Comparison of ENCODE assay signal across 13 mouse cellular contexts in the genomic region with DNA sequence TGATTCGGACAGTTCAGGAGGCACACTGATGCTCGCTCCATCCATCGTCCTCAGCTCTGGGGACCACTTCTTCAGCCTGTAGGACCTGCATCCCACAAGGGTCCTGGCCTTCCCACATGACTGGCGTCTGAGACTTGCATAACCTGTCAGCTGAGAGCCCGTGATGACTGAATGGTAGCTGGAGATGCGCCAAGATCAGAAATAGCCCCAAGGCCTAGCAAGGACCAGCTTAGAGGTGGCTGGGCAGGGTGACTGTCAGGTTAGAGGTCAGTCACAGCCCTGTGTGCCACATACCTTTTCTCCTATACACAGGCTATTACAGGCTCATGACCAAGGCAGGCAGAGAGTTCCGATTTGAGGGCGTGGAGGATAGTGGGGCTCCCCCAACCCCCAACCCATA. TPM values are rescaled to one million over a fixed set of nuclear protein-coding genes. Genes with fewer than 3 reads are reported as not detected.
DNase-seq lines count a peak whose midpoint lies in the region; ATAC-seq and TF ChIP-seq lines count a peak whose summit lies in the region.
"Had no signal": no experiment of that assay in that cellular context is flagged by ENCODE, and none has a peak within 500 bp of the region (broad histone marks: within the 10 kb centered on the region; RNA-seq: fewer than 3 reads in every experiment).

No protein-coding gene starts in this region.

- no peak overlapping the region for H3K27ac ChIP-seq in lung, postnatal 0 days (ENCODE audit: low read length)
- H3K27ac ChIP-seq: embryonic facial prominence, embryonic 15.5 days; limb, embryonic 12.5 days had no signal

- intact Hi-C loops in heart, postnatal 25 days (cut with DNase I) = no loop called here
- intact Hi-C loops in heart, postnatal 10 days (cut with DNase I) = no loop called here

- H3K9me3 ChIP-seq in lung, postnatal 0 days (ENCODE audit: low read length) = no peaks in the 10 kb centered on the region
- H3K9me3 ChIP-seq: embryonic facial prominence, embryonic 15.5 days had no signal

- no peak for TF ChIP-seq EP300 in lung, postnatal 0 days (IDR thresholded peaks at IDR 0.05)

- no peak for ATAC-seq in lung, postnatal 0 days
- ATAC-seq: inflammation-experienced regulatory T-cells, adult 6 months had no signal

- TF ChIP-seq CTCF in lung, postnatal 0 days (IDR thresholded peaks at IDR 0.05) = no peak

- 70% methylated on average over 8 of the region's 8 CpGs for WGBS in lung, postnatal 0 days

- no peak overlapping the region for H3K9ac ChIP-seq in lung, postnatal 0 days (replicated peaks; ENCODE audit: low read depth)
- H3K9ac ChIP-seq: embryonic facial prominence, embryonic 15.5 days; limb, embryonic 12.5 days had no signal

- H3K4me1 ChIP-seq in lung, postnatal 0 days (ENCODE audit: insufficient read depth, low read depth, low read length) = no peaks in the 10 kb centered on the region

- H3K4me2 ChIP-seq in lung, postnatal 0 days (replicated peaks; ENCODE audit: low read depth, low read length) = no peak overlapping the region
- H3K4me2 ChIP-seq: embryonic facial prominence, embryonic 15.5 days; limb, embryonic 12.5 days had no signal

- no peaks in the 10 kb centered on the region for H3K27me3 ChIP-seq in lung, postnatal 0 days (replicated peaks; ENCODE audit: insufficient read depth, low read length)
- H3K27me3 ChIP-seq: embryonic facial prominence, embryonic 15.5 days had no signal

- no peak overlapping the region for H3K4me3 ChIP-seq in lung, postnatal 0 days (ENCODE audit: low read depth, low read length)
- H3K4me3 ChIP-seq: embryonic facial prominence, embryonic 15.5 days; limb, embryonic 12.5 days; myocyte had no signal

- no peaks in the 10 kb centered on the region for H3K36me3 ChIP-seq in lung, postnatal 0 days (ENCODE audit: insufficient read depth, low read length)
- H3K36me3 ChIP-seq: embryonic facial prominence, embryonic 15.5 days; limb, embryonic 12.5 days had no signal

- peak; percentile 97 for DNase-seq in heart, adult 11 months
- DNase-seq in heart, postnatal 25 days (ENCODE audit: low spot score) = no peak
- peak; percentile 19 to 20 for DNase-seq in lung, adult 18-20 months
- DNase-seq in lung, postnatal 0 days (ENCODE audit: low spot score) = no peak
- peak; percentile 55 for DNase-seq in adrenal gland, postnatal 36 days
- peak; percentile 75 to 84 for DNase-seq in heart, postnatal 10 days
- no peak for DNase-seq in retina, embryonic 14.5 days (ENCODE audit: low spot score)
- DNase-seq in MN1 (ENCODE audit: low spot score) = no peak
- DNase-seq: cerebellum, postnatal 14 days had no signal

RNA-seq across cellular contexts. Expression of a gene that starts 30.5 kb away (rescaled TPM):
- 1 to 10 TPM in 1 of 2 experiments, under 1 TPM in 1; 0.92 to 1.3 TPM for total RNA-seq in heart, postnatal 25 days (2021)
- polyA plus RNA-seq in lung, postnatal 0 days (2015; fragmentation: Nextera tagmentation; extraction: Ambion mirVana) = 0.11 and 0.31 TPM in 2 replicates
- total RNA-seq in adrenal gland, postnatal 36 days (2021) = 1 to 10 TPM; 1.3 to 1.8 TPM
- total RNA-seq in heart, postnatal 10 days (2021) = 1 to 10 TPM; 1.6 to 2.4 TPM
- polyA plus RNA-seq: inflammation-experienced regulatory T-cells, adult 6 months; myocyte had no signal

RNA-seq across cellular contexts. Expression of a gene that starts 33.5 kb away (rescaled TPM):
- 10 to 100 TPM; 21.5 to 22.3 TPM for total RNA-seq in heart, postnatal 25 days (2021)
- polyA plus RNA-seq in lung, postnatal 0 days (2015; fragmentation: Nextera tagmentation; extraction: Ambion mirVana) = 22.0 and 22.2 TPM in 2 replicates
- 10 to 100 TPM; 17.7 to 18.1 TPM for total RNA-seq in adrenal gland, postnatal 36 days (2021)
- 10 to 100 TPM; 25.1 to 25.8 TPM for total RNA-seq in heart, postnatal 10 days (2021)

RNA-seq across cellular contexts. Expression of a gene that starts 33.7 kb away (rescaled TPM):
- under 1 TPM; 0.55 to 0.73 TPM for total RNA-seq in heart, postnatal 25 days (2021)
- 0.16 and 0.31 TPM in 2 replicates for polyA plus RNA-seq in lung, postnatal 0 days (2015; fragmentation: Nextera tagmentation; extraction: Ambion mirVana)
- total RNA-seq in adrenal gland, postnatal 36 days (2021) = under 1 TPM in 1 of 2 experiments, not detected in 1; 0.13 TPM
- total RNA-seq in heart, postnatal 10 days (2021) = 1 to 10 TPM; 1.0 to 1.1 TPM
- polyA plus RNA-seq: inflammation-experienced regulatory T-cells, adult 6 months had no signal

RNA-seq across cellular contexts. Expression of a gene that starts 54.4 kb away (rescaled TPM):
- total RNA-seq in heart, postnatal 25 days (2021) = 1 to 10 TPM; 1.6 to 1.7 TPM
- polyA plus RNA-seq in lung, postnatal 0 days (2015; fragmentation: Nextera tagmentation; extraction: Ambion mirVana) = 29.8 and 30.4 TPM in 2 replicates
- total RNA-seq in adrenal gland, postnatal 36 days (2021) = 1 to 10 TPM; 5.5 to 7.3 TPM
- 1 to 10 TPM; 1.8 to 2.3 TPM for total RNA-seq in heart, postnatal 10 days (2021)

RNA-seq across cellular contexts. Expression of a gene that starts 54.7 kb away (rescaled TPM):
- 100 to 1,000 TPM; 132 TPM for total RNA-seq in heart, postnatal 25 days (2021)
- polyA plus RNA-seq in lung, postnatal 0 days (2015; fragmentation: Nextera tagmentation; extraction: Ambion mirVana) = 243 and 261 TPM in 2 replicates
- 100 to 1,000 TPM; 137 to 143 TPM for total RNA-seq in adrenal gland, postnatal 36 days (2021)
- total RNA-seq in heart, postnatal 10 days (2021) = 100 to 1,000 TPM; 118 to 130 TPM

Comparison
In these comparisons a context has a peak if more than half of its experiments do, and no peak if none do; other contexts are left out.
1. DNase-seq: peak in heart, adult 11 months (single experiment), lung, adult 18-20 months (2 of 2), adrenal gland, postnatal 36 days (2 of 2) and heart, postnatal 10 days (2 of 2); none in heart, postnatal 25 days (single experiment), lung, postnatal 0 days (single experiment), retina, embryonic 14.5 days (single experiment) and MN1 (single experiment).